Mouse (Mus musculus) retina, embryonic 14.5 days (tissue): Measurements from ENCODE around the gene Fbxo11.
A peak's percentile ranks its signal among the peaks of the same experiment; 100 is the strongest.
"Not testable (repeated sequence)": the region's sequence is repeated elsewhere in the genome, so short reads cannot be mapped to it uniquely, and the experiment has no call there.

Experiments
- DNase-seq: peaks from one replicate; pipeline ENCODE4 v3.0.0-alpha.2; 2015; ENCODE audit warnings: low spot score

The Fbxo11 gene

GRCm38 (mm10) chr17:87963081-87964075, 101.7 kb downstream of the Fbxo11 start:
- no peak for DNase-seq

GRCm38 (mm10) chr17:87959931-87960330, 105.2 kb downstream of the Fbxo11 start:
- not testable (repeated sequence) for DNase-seq

- not testable (repeated sequence) for DNase-seq
Observed at GRCm38 (mm10) chr17:87959406-87959805, 105.7 kb downstream of the Fbxo11 start.

- peak; percentile 32 for DNase-seq
Observed at GRCm38 (mm10) chr17:87958283-87958682, 106.8 kb downstream of the Fbxo11 start.

- DNase-seq: no peak
Observed at GRCm38 (mm10) chr17:87957096-87957840, 107.8 kb downstream of the Fbxo11 start.

- not testable (repeated sequence) for DNase-seq
Observed at GRCm38 (mm10) chr17:87954618-87955124, 110.4 kb downstream of the Fbxo11 start.

- DNase-seq: peak; percentile 85
Observed at GRCm38 (mm10) chr17:87948965-87949584, 116.0 kb downstream of the Fbxo11 start.
